Mouse (Mus musculus): ENCODE measurements around the gene Fbxl2. TPM values are rescaled to one million over a fixed set of nuclear protein-coding genes. Genes with fewer than 3 reads are reported as not detected.

Fbxl2 gene
- total and polyA plus RNA-seq, 3 experiments: 0.54 to 1.1 (median 0.81) TPM

DNA sequence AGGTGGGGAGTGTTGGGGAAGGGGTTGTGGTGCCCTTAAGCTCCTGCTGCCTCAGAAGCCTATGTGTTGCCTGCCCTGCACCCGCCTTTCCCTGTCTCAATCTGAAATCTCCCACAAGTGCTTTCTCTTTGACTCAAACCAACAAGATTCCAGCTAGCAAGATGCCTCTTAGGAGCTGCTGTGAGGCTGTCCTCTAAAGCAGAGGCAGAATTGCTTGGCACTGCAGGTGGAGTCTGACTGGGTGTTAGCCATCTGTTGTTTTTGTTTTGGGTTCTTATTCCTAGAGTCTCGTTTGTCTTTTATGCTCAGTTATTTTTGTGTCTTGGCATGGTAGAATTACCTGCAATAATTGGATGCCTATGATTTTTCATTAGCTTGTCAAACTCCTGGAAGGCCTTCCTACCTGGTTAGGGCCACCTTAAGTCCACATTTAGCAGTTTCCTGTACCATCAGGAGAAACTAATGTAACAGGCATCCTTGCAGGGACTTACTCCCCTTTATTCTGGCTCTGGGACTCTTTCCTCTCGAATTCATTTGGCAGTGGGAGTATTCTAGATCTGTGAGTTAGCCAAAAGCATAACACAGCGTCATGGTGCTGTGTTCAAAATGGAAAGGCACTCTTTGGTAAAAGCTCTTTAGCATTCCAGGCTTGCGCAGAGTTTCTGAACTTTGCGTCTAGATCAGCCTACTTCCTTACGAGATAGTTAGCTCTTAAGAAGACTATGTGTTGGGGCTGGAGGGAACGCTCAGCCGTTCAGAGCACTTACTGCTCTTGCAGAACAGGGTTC, 106.7 kb downstream of the Fbxl2 start:
- H3K4me3 ChIP-seq (replicated peaks in 1 of 3; ENCODE audit: low read depth in 2 of 3, low read length in 2 of 3, poor library complexity in 1 of 3): no peak overlapping the region
- dilution Hi-C loops (cut with MboI; ENCODE audit: extremely low pct_ligation_motif_present, extremely low pct_unique_long_range_greater_than_20kb, low sequenced_read_pairs) (no loop called here), in situ Hi-C loops (cut with MboI; ENCODE audit: low pct_ligation_motif_present, low pct_unique_long_range_greater_than_20kb, low sequenced_read_pairs) (no loop called here)
- no peak for DNase-seq (ENCODE audit: extremely low read depth)
- H3K79me2 ChIP-seq (replicated peaks; ENCODE audit: control insufficient read depth, extremely low read depth, insufficient read depth, poor library complexity, severe bottlenecking): peaks cover 94% of the 10 kb centered on the region
- H3K36me3 ChIP-seq (replicated peaks in 1 of 2; ENCODE audit: control insufficient read depth in 1 of 2, insufficient read depth in 1 of 2, low read length in 1 of 2): peaks cover 0 to 62% of the 10 kb centered on the region in 2 experiments
- no peaks in the 10 kb centered on the region for H3K9me3 ChIP-seq (replicated peaks; ENCODE audit: low read length)
- H3K4me2 ChIP-seq (ENCODE audit: insufficient read depth, low read depth, poor library complexity, severe bottlenecking): no peak overlapping the region
- no peak for TF ChIP-seq CHD2 (IDR thresholded peaks at IDR 0.05; ENCODE audit: low read length)
- TF ChIP-seq NRF1 (IDR thresholded peaks at IDR 0.05; ENCODE audit: low read depth, low read length): no peak
- no peak for TF ChIP-seq KAT2A (IDR thresholded peaks at IDR 0.05; ENCODE audit: insufficient replicate concordance, low read length)
- no peak for TF ChIP-seq E2F4 (IDR thresholded peaks at IDR 0.05; ENCODE audit: insufficient replicate concordance, low read depth, low read length)
- no peak for TF ChIP-seq JUND (conservative IDR thresholded peaks at IDR 0.05; ENCODE audit: low read depth, low read length)
- TF ChIP-seq MAZ (IDR thresholded peaks at IDR 0.05; ENCODE audit: low read depth, low read length): no peak
- no peak for TF ChIP-seq POLR2A (IDR thresholded peaks at IDR 0.05; ENCODE audit: low read depth, low read length)
- no peak for TF ChIP-seq CHD1 (IDR thresholded peaks at IDR 0.05; ENCODE audit: low read depth, low read length)
- TF ChIP-seq ZMIZ1 (IDR thresholded peaks at IDR 0.05; ENCODE audit: low read depth, low read length): no peak
- TF ChIP-seq RCOR1 (conservative IDR thresholded peaks at IDR 0.05; ENCODE audit: low read depth, low read length): no peak
- no peak for TF ChIP-seq ZNF384 (IDR thresholded peaks at IDR 0.05; ENCODE audit: low read depth, low read length)
- no peak for TF ChIP-seq USF1 (IDR thresholded peaks at IDR 0.05; ENCODE audit: low read depth, low read length)
- TF ChIP-seq SIN3A (IDR thresholded peaks at IDR 0.05; ENCODE audit: low read length): no peak
- TF ChIP-seq TBP (conservative IDR thresholded peaks at IDR 0.05; ENCODE audit: low read depth, low read length): no peak
- TF ChIP-seq MEF2A (IDR thresholded peaks at IDR 0.05; ENCODE audit: borderline replicate concordance, low read depth, low read length): no peak
- no peak for TF ChIP-seq MAX (IDR thresholded peaks at IDR 0.05; ENCODE audit: low read length)
- no peak overlapping the region for H3K9ac ChIP-seq (ENCODE audit: insufficient read depth, low read depth)
- no peaks in the 10 kb centered on the region for H3K27me3 ChIP-seq (replicated peaks)
- H3K4me1 ChIP-seq (ENCODE audit: control insufficient read depth in 1 of 2, insufficient read depth in 2 of 2): peaks cover 0 to 52% of the 10 kb centered on the region in 2 experiments; a peak in 2 of 4 replicates
- H3K27ac ChIP-seq (ENCODE audit: insufficient read depth, low read depth): no peak overlapping the region

GRCm38 (mm10) chr9:113935638-113936037, 110.4 kb downstream of the Fbxl2 start:
- Histone ChIP-seq H3K9me3 (replicated peaks; ENCODE audit: low read length) (no peaks in the 10 kb centered on the region), H3K4me3 (replicated peaks in 1 of 3; ENCODE audit: low read depth in 2 of 3, low read length in 2 of 3, poor library complexity in 1 of 3) (no peak overlapping the region), H3K9ac (ENCODE audit: insufficient read depth, low read depth) (no peak overlapping the region), H3K79me2 (replicated peaks; ENCODE audit: control insufficient read depth, extremely low read depth, insufficient read depth, poor library complexity, severe bottlenecking) (peaks cover 91% of the 10 kb centered on the region), H3K4me2 (ENCODE audit: insufficient read depth, low read depth, poor library complexity, severe bottlenecking) (no peak overlapping the region), H3K36me3 (replicated peaks in 1 of 2; ENCODE audit: control insufficient read depth in 1 of 2, insufficient read depth in 1 of 2, low read length in 1 of 2) (peaks cover 0 to 40% of the 10 kb centered on the region in 2 experiments), H3K27me3 (replicated peaks) (no peaks in the 10 kb centered on the region), H3K4me1 (ENCODE audit: control insufficient read depth in 1 of 2, insufficient read depth in 2 of 2) (peaks cover 0 to 49% of the 10 kb centered on the region in 2 experiments; a peak in 2 of 4 replicates), H3K27ac (ENCODE audit: insufficient read depth, low read depth) (no peak overlapping the region)
- dilution Hi-C loops (cut with MboI; ENCODE audit: extremely low pct_ligation_motif_present, extremely low pct_unique_long_range_greater_than_20kb, low sequenced_read_pairs) (no loop called here), in situ Hi-C loops (cut with MboI; ENCODE audit: low pct_ligation_motif_present, low pct_unique_long_range_greater_than_20kb, low sequenced_read_pairs) (no loop called here)
- DNase-seq (ENCODE audit: extremely low read depth): no peak
- TF ChIP-seq PAX5 (IDR thresholded peaks at IDR 0.05; ENCODE audit: low read length): no peak
